Mouse (Mus musculus) lung, adult 2 months (tissue): Measurements from ENCODE around the gene Porcn.

Experiments used
- CTCF ChIP-seq: fragments of 200-500 bp; IDR thresholded peaks from 2 replicates; pipeline ENCODE4 v1.5.1; 2011; ENCODE audit warnings: mild to moderate bottlenecking, low read length, control low read depth; ENCODE audit not compliant: insufficient read depth
- POLR2A ChIP-seq: fragments of 200-500 bp; IDR thresholded peaks from 2 replicates; pipeline ENCODE4 v1.6.1; 2011; ENCODE audit warnings: low read depth, mild to moderate bottlenecking, control low read depth, low read length, borderline replicate concordance; ENCODE audit errors: extremely low read depth

GRCm38 (mm10) chrX:8230272-8230671 lies 23.9 kb upstream of the Porcn start:
- TF ChIP-seq POLR2A: no peak
- TF ChIP-seq CTCF: no peak
